Mouse (Mus musculus) cerebellum, adult 2 months (tissue): Measurements from ENCODE around the gene Csnk1g1.

Experiments used
- CTCF ChIP-seq: fragments of 200-500 bp; IDR thresholded peaks from 2 replicates; pipeline ENCODE4 v1.5.1; 2011; ENCODE audit warnings: low read depth, mild to moderate bottlenecking, control low read depth, low read length, moderate library complexity, borderline replicate concordance; ENCODE audit not compliant: insufficient read depth
- POLR2A ChIP-seq: fragments of 200-500 bp; IDR thresholded peaks from 2 replicates; pipeline ENCODE4 v1.6.1; 2011; ENCODE audit warnings: low read length, control low read depth, borderline replicate concordance; ENCODE audit not compliant: insufficient read depth

DNA sequence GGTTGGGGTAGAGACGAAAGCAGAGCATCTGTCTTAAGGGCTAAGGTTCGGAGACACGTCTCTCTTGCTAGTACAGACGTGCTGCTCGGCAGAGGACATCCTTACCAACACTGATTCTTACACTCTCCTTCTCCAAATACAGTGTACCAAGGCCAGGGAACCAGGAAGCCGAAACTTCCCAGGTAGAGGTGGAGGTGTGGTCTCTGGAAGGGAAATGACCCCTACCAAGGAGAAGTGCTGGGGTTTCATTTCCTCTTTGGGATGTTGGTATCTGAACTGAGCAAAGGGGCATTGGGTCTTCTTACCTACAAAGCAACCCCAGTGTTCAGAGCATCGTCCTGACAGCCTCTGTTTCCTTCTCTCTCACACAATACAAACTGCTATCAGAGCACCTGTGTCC lies 164.0 kb downstream of the Csnk1g1 start:
- TF ChIP-seq POLR2A (no peak), CTCF (no peak)
